Mouse (Mus musculus) bone marrow macrophage, adult 2 months (primary cell): ENCODE measurements around the gene Fgl2.

ENCODE experiments used
- CTCF ChIP-seq: IDR thresholded peaks from 2 replicates; pipeline ENCODE4 v1.5.1; 2012; ENCODE audit warnings: low read depth, mild to moderate bottlenecking, low read length, moderate library complexity
- POLR2A ChIP-seq: IDR thresholded peaks from 2 replicates; pipeline ENCODE4 v1.6.1; 2012; ENCODE audit warnings: mild to moderate bottlenecking, low read depth, low read length, borderline replicate concordance

GRCm38 (mm10) chr5:21391616-21392384 lies 19.4 kb downstream of the Fgl2 start:
- TF ChIP-seq POLR2A (no peak), CTCF (no peak)
